Mouse (Mus musculus) Patski (cell line): Measurements from ENCODE around the gene Coa6. TPM values are rescaled to one million over a fixed set of nuclear protein-coding genes. Genes with fewer than 3 reads are reported as not detected.

Experiments used
- ATAC-seq: fragments of 100-300 bp; one replicate; pipeline ENCODE4 v1.8.0; 2021
- CTCF ChIA-PET: fragments of 350-600 bp; sonication (Branson Sonifier 250); formaldehyde crosslinking; loops from one replicate; lab custom pipeline; 2022; ENCODE audit warnings: inconsistent platforms; lab: Charles Lee
- POLR2A ChIA-PET: fragments of 350-600 bp; sonication (Branson Sonifier 250); formaldehyde crosslinking; loops from one replicate; lab custom pipeline; 2022; ENCODE audit warnings: antibody characterized with exemption, inconsistent platforms; lab: Charles Lee
- DNase-seq: peaks from one replicate; pipeline ENCODE4 v3.0.0-alpha.2; 2011; ENCODE audit warnings: low read depth, low spot score
- H3K27me3 ChIP-seq: fragments of 371-371 bp; one replicate; pipeline ENCODE4 v1.5.1; 2021
- CTCF ChIP-seq: fragments of 100-300 bp; IDR thresholded peaks from one replicate; pipeline ENCODE4 v1.5.1; 2021
- in situ Hi-C: fragments of 300-500 bp; cut with MboI; formaldehyde crosslinking; loops from 3 replicates; pipeline ENCODE4 v1.11.1; 2018; ENCODE audit warnings: low pct_unique_long_range_greater_than_20kb, mixed read lengths
- polyA plus RNA-seq: library from polyadenylated mRNA; unstranded; gene quantifications from one replicate; pipeline ENCODE4 v1.2.3, GENCODE M21; 2021

Coa6 gene
- polyA plus RNA-seq, 1 experiment from 2014 or later: 53.8 TPM

GRCm38 (mm10) chr8:126455383-126455782 is 33.1 kb downstream of the Coa6 start:
- DNase-seq: no peak
- no peak for TF ChIP-seq CTCF

GRCm38 (mm10) chr8:126460274-126460673 is 38.0 kb downstream of the Coa6 start:
- ATAC-seq (no peak), DNase-seq (no peak)
- no peak for TF ChIP-seq CTCF
- no peaks in the 10 kb centered on the region for H3K27me3 ChIP-seq
- CTCF ChIA-PET: interaction anchor here (0.9 to 1.2 kb wide), 3 partner anchors 9 to 26 kb away, joined by 3 to 4 read pairs (median 3); no protein-coding TSS in a partner anchor
- POLR2A ChIA-PET: no interaction called here
- in situ Hi-C loops: no loop called here

More at GRCm38 (mm10) chr8:126455383-126455782, 33.1 kb downstream of the Coa6 start:
- ChIA-PET POLR2A (interaction anchor here (0.6 to 0.7 kb wide), 4 partner anchors 15 to 413 kb away, joined by 4 to 5 read pairs (median 4); no protein-coding TSS in a partner anchor), CTCF (no interaction called here)
- ATAC-seq: no peak
- in situ Hi-C loops: no loop called here
- H3K27me3 ChIP-seq: no peaks in the 10 kb centered on the region

GRCm38 (mm10) chr8:126461735-126462134 is 39.4 kb downstream of the Coa6 start:
- in situ Hi-C loops: no loop called here
- DNase-seq (no peak), ATAC-seq (no peak)
- TF ChIP-seq CTCF: no peak
- no peaks in the 10 kb centered on the region for H3K27me3 ChIP-seq
- ChIA-PET POLR2A (no interaction called here), CTCF (interaction anchor here (1.2 kb wide), 1 partner anchor 8 kb away, joined by 4 read pairs; no protein-coding TSS in a partner anchor)

GRCm38 (mm10) chr8:126464071-126464470 is 41.8 kb downstream of the Coa6 start:
- in situ Hi-C loops: no loop called here
- TF ChIP-seq CTCF: no peak
- H3K27me3 ChIP-seq: no peaks in the 10 kb centered on the region
- ChIA-PET CTCF (interaction anchor here (2.6 kb wide), 1 partner anchor 18 kb away, joined by 12 read pairs; no protein-coding TSS in a partner anchor), POLR2A (no interaction called here)
- DNase-seq (no peak), ATAC-seq (no peak)

GRCm38 (mm10) chr8:126473802-126474298 is 51.5 kb downstream of the Coa6 start:
- ChIA-PET POLR2A (interaction anchor here (0.6 kb wide), 2 partner anchors 20 to 77 kb away, joined by 3 read pairs; no protein-coding TSS in a partner anchor), CTCF (interaction anchor here (0.8 to 0.9 kb wide), 2 partner anchors 52 to 215 kb away, joined by 3 read pairs; partner anchors contain the start of gene Coa6)
- ATAC-seq (no peak), DNase-seq (no peak)
- in situ Hi-C loops: no loop called here
- no peaks in the 10 kb centered on the region for H3K27me3 ChIP-seq
- no peak for TF ChIP-seq CTCF

- ATAC-seq (peak; percentile 72), DNase-seq (no peak)
- H3K27me3 ChIP-seq: no peaks in the 10 kb centered on the region
- TF ChIP-seq CTCF: no peak
- ChIA-PET POLR2A (interaction anchor here (0.6 kb wide), 1 partner anchor 78 kb away, joined by 3 read pairs; no protein-coding TSS in a partner anchor), CTCF (interaction anchor here (0.8 to 0.9 kb wide), 2 partner anchors 52 to 216 kb away, joined by 3 read pairs; partner anchors contain the start of gene Coa6)
- in situ Hi-C loops: loop anchor here (5.0 kb wide), 1 partner anchor 217 kb away; no protein-coding TSS in a partner anchor
Measured at GRCm38 (mm10) chr8:126474299-126475187, 52.2 kb downstream of the Coa6 start, which contains the start of gene Tarbp1. Tarbp1 (minus strand) TSS chr8:126475065.

Other genes with a start within 250 kb of the Coa6 start
- 24.4 TPM for gene Slc35f3, start 124.0 kb upstream of the Coa6 start, polyA plus RNA-seq
- 8.7 TPM for gene Tarbp1, start 52.5 kb downstream of the Coa6 start, polyA plus RNA-seq
- gene Irf2bp2, start 171.5 kb downstream of the Coa6 start, polyA plus RNA-seq: 61.2 TPM